Mouse (Mus musculus) kidney, adult 18-20 months (tissue): ENCODE data around the gene Chchd1.
A peak's percentile ranks its signal among the peaks of the same experiment; 100 is the strongest.

Experiments used
- DNase-seq: peaks from one replicate; pipeline ENCODE4 v3.0.0; 2021

Chchd1 gene

DNA sequence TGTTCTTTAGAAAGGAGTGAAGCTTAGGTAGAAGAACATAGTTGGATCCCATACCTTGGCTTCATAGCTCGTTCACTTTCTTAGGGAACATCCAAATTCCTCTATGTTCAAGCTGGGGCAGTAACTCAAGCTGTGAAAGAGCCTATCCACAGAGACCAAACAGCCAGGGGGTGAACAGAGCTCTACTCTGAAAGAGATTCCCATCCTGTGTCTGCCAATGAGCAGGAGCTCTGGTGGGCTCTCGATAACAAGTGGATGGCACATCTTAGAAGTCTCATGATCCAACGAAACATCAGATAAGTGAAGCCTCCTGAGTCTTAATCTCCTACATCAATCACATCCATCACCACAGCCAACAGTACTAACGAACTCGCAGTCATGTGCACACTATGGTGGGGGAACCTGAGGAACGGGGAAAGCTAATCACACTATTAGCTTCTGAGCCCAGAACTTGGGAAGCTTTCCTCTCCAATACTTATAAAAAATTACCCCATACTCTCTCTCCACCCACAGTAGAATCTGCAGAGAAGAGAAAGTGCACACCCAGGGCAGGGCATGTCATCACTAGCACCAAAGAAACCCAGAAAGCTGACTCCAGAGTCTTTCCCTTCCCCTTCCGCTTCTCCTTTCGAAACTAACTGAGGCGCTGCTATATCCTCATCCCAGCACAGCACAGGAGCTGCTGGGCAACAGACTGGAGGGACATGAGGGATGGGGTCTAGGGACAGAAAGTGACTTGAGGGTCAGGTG is 28.2 kb downstream of the Chchd1 start:
- no peak for DNase-seq

DNA sequence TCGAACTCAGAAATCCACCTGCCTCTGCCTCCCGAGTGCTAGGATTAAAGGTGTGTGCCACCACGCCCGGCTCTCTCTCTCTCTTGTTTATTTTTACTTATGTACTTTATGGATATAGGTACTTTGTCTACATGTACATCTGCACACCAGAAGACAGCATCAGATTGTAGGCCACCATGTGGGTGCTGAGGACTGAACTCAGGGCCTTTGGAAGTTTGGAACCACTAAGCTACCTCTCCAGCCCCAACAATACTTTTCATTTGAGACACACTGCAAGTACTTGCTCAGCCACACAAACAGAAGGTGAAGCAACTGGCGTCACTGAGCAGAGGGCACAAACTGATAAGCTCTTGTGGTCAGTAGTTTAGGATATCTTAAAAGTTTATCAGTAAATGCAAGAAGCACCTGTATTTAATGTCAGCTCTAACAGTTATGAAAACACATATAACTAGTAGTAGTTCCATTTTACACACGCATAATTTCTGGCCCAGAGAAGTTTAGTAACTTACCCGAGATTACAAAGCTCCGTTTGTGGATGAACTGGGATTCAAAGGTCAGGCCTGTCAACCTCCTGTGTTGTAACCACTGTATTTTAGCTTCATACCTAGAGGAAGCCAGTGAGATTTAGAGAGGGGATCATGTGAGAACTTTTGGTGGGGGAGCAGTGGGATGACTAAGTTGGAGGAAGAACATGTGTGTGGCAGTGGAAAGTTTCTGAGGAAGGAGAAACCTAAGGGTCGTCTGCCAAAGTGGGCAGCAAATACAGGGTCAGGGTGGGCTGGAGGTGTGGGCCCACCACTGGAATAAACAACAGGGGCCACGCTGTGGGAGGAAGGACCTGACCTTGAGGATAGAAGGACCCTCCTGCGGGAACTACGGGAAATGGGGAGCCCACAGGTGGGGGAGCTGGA is 30.5 kb downstream of the Chchd1 start:
- DNase-seq = peak; percentile 16

DNA sequence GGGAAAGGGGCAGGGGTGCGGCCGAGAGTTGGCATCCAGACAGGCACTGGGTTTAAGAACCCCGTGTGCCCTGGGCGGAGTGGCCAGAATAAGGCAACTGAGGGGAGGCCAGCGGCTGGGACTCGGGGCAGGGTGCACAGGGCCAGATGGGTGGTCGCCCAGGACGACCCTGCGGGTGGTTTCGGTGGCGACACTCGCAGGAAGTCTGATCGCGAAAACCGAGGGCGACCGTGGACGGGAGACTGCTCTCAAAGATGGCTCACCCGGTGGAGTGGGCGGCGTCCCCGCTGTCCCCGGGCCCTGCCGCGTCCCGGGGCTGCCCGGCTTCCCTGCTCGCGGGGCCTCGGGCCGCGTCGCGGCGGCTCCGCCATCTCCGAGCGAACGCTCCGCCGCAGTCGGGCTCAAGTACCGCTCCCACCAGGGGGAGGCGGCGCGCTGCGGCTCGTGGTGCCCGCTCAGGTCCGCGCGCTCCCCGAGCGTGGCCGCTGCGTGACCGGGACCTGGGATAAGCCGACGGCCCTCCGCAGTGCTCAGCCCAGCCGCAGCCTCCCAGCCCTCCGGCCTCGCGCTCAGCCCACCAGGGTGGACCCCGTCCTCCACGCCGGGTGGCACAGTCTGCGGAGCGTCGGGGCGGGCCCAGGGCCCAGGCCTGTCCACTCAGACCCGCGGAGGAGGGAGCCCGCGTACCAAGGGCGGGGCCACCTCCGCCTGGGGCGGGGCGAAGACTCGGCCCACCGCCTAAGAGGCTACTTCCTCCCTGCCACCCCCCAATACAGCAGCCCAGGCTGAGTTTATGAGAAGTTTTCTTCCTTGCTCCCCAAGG is 31.4 kb downstream of the Chchd1 start, which contains the start of gene Ndst2:
TSS of gene Ndst2 (minus strand) at position 611 of the 823 bp plus-strand sequence.
- peak; percentile 93 for DNase-seq

DNA sequence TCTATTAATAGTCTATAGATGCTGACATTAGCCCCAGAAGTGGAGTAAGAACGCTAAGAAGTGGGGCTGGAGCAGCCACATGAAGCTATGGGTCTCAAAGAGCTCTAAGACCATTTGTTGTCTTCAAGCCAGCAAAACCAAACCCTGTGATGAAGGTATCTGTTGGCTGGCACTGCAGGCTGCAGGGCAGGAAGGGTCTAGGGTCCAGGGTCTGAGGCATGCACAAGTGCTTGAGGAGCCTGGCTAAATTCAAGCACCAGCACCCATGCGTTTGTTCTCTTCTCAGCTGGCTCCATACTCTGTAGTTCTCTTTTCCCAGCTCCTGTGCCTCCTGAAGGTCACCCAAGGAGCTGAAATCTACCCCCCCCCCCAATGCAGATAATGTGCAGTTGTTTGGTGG is 32.2 kb downstream of the Chchd1 start:
- no peak for DNase-seq

DNA sequence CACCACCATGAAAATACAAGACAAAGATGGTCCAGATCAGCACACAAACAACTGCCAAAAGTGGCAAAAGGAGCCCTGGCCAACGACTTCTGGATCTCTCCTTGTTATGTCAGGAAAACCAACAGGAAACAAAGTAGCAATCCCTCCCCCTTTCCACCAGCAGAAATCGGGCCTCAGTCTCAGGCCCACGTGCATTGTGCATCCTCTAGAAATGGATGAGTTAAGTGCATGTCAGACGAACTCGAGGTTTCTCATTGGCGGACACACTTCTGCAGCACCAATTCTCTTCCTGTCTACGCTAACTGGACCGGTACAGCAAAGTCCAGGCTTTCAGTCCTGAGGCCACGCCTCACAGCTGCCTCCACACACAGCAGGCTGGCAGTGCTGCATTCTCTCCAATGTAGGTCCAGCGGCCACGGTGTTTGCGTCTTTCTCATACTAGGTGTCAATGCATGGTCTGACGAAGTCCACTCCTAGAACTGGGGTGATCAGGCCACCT is 33.1 kb downstream of the Chchd1 start:
- DNase-seq = no peak

DNA sequence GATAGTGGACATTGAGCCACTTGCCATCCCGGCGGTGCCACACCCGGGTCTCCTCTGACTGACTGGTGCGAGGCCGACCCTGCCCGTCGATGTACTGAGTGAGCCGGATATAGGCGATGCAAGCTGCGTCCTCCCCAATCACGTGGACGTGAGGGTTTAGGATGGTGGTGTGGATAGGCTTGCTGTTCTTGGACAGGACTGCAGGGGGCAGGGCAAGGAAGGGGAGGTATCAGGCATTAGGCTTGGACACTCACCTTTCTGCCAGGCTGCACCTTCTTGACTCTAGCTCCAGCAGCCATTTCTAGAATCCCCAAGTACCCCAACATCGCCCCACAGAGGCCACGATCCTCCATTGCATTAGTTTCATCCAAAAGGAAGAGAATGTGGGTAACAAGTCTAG is 34.5 kb downstream of the Chchd1 start:
- peak; percentile 71 for DNase-seq

DNA sequence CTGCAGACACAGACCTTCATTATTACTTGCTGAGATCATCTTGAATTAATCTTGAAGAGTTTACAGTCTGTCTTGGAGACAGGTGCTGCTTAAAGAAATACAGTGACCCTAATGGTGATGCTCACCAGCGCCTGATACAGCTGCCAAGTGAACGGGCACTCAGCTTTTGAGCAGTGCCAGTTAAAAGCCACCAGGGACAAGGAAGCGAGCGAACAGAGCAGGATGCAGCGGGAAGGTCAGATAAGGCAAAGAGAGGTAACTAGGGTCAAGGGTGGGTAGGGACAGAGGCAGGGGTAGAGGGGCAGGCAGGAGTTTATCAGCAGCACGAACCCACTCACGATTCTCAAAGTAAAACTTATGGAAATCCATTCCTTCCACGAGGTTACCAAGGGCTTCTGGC is 35.7 kb downstream of the Chchd1 start:
- DNase-seq = no peak

DNA sequence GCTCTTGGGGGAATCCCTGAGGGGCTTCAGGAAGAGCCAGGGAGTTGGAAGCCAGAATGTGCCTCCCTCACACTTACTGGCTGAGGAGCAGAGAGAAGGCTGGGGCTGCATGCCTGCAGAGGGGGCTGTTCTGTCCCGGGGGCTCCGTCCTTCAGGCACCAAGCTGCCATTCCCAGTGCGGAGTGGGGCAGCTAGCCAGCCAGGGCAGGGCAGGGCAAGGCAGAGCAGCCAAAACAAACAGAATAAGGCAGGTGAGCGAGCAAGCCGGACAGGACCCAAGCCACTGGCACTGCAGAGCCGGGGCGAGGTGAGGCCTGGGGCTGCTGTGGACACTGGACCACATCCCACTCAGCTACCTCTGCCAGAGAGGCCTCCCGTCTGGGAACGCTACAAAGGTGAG is 38.5 kb downstream of the Chchd1 start:
- no peak for DNase-seq

DNA sequence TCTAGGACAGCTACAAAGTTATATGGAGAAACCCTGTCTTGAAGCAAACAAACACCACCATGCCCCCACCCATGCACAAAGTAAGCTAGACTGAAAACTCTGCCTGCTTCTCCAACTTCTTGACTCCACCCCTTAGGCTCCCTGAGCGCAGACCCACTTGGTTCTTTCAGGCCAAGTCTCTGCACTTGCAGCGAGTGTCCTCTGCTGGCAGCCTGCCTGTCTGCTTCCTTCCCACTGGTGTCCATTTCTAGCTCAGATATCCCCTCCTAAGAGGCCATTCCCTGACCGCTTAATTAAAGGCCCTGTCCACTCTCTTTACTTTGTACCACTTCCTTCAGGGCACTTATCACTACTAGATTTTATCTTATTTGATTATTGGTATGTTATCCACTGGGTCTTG is 40.8 kb downstream of the Chchd1 start:
- no peak for DNase-seq

DNA sequence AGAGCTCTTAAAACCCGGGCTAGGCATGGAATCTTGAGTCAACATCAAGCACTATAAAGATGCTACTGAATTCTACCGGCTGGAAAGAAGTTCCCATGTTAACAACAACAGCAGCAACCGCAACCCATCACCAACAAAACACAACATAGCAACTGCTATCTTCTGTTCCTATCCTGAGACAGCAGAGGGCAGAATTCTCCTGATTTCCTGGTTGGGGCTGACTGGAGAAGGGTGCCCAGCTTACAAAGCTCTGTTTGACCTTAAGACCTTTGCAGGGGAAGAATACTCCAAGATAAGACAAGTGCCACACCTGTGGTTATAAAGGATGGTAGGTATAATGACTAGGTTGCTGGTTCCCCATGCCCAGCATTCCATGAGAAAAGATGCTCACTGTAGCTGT is 44.1 kb downstream of the Chchd1 start:
- no peak for DNase-seq

DNA sequence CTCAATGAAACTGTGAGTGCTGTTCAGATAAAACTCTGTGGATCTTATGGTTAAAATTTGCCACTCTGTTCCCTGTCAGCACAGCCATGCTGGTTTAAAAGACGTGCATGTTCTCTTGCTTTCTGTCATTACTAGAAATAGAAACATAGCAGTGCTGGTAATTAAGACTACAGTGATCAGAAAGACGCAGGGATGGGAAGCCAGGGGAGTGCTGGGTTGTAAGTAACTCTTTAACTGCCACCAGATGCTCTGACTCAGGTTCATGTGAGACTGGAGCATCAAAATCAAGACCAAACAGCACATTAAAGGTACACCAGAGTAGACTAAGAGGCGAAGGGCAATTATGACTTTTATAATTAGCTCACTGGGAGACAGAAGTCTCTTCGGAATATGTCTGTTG is 45.6 kb downstream of the Chchd1 start:
- no peak for DNase-seq

DNA sequence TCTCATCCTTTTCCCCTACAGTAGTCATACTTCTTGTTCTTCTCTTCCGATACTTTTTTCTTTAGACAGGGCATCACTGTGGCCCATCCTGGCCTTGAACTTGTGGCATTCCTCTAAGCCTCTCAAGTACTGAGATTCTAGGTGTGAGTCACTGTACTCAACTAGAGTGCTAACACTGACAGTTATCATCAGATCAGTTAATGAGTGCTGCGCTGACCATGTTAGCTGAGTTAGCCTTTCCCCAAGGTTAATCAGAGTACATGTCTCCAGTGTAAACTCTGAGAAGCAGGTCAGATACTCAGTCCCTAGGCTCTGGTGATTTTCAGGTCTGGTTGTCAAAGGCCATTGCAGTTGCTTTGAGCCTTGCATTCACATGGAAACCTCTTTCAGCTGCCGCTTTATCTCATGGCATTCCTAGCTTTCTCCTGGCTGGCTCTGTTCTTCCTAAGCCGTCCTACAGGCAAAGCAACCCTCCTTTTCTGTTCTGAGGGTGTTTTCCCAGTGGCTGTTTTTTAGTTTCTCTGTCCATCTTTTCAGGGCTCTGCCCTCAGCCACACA is 46.8 kb downstream of the Chchd1 start:
- DNase-seq = no peak

DNA sequence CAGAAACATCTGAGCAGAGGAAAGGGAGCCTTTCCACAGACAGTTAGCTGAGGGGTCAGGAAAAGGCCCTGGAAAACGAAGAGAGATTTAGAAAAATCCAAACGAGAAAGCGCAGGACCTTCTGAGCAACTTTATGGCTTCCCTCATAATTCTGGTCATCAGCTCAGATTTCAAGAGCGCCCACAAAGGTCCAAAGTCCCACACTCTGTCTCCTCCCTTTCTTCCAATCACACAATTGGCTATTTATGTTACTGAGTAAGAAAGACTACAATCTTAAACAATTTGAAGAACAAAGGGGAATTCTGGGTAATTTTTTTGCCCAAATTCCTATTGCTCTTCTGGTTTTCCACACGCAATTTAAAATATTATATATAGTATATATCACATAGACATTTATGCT is 47.7 kb downstream of the Chchd1 start:
- no peak for DNase-seq

DNA sequence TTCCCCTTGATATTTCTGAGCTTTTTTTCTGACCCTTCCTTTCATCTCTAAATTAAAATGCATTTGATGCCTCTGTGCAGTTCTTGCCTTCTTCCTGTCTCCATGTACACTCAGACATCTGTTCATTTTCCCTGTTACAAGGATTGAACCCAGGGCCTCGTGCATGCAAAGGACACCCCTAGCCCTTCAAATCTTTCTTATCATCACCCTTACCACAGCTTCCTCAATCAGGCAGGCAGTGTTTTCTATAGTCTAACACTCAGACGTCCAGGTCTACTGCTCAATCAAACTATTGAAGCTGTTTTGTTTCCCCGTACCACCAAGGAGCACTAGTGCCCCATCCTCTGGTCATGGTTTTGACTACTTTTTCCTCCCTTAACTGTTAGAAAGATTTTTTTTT is 51.0 kb downstream of the Chchd1 start:
- no peak for DNase-seq
